Mouse (Mus musculus): ENCODE measurements around the gene Ube4b. TPM values are rescaled to one million over a fixed set of nuclear protein-coding genes. Genes with fewer than 3 reads are reported as not detected.

Ube4b gene
- 81.6 and 117 TPM in 2 replicates for total RNA-seq (2014; rRNA removed)
- polyA plus RNA-seq (2015; fragmentation: Nextera tagmentation; extraction: Ambion mirVana), result 44.3 and 48.1 TPM in 2 replicates

DNA sequence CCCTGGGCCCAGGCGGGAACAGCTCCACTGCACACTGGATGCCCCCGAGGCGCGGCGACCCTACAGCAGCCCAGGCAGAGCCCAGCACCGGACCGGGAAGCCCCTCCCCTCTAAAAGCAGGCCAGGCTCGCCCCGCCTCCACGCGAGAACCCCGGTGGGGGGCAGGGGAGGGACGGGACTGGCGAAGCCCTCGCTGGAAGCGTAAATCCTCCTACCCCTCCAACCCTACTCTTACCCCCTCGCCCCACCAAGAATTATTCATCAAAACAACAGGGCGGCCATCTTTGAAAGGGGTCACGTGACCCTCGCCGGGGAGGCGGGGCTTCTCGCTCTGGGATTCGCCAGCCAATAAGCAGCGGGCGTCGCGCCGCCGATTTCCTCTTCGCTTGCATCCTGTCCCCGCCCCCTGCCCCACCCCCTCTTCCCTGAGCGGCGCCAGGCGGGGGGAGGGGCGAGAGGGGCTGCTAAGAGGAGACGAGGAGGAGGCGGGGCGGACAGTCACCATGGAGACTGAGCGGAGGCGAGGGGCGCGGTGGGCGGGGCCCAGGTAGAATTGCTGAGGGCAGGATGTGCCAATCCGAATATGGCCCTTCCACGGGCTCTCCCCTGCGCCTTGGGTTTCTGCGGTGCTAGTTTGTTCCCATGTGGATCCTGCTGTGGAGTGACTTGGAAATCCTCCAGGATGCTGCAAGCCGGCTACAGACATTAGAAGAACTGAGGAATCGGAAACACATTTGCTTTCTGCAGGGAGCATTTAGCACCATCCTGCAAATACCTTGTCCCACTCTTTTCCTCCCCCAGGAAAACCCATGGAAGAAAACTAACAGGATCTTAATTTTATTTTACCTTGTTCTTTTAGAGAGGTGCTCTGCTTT, at the start of gene Ube4b:
TSS of gene Ube4b (minus strand) at position 425 of the 875 bp plus-strand sequence.
- Histone ChIP-seq H3K4me3 (ENCODE audit: low read length) (peak within 1 kb of the TSS; percentile 65), H3K4me1 (ENCODE audit: insufficient read depth, low read length) (0 out of 2 replicates have a peak, but pooled peaks cover 2% of the 10 kb centered on the region), H3K9ac (replicated peaks; ENCODE audit: low read length) (peak within 1 kb of the TSS; percentile 77), H3K9me3 (ENCODE audit: low read length) (no peaks in the 10 kb centered on the region), H3K27me3 (ENCODE audit: insufficient read depth, low read length) (no peaks in the 10 kb centered on the region), H3K4me2 (ENCODE audit: low read depth, low read length) (peak within 1 kb of the TSS; percentile 75), H3K36me3 (ENCODE audit: insufficient read depth, low read length) (no peaks in the 10 kb centered on the region), H3K27ac (peak within 1 kb of the TSS; percentile 99)
- peak; percentile 95 for ATAC-seq
- no peak for TF ChIP-seq CTCF (IDR thresholded peaks at IDR 0.05; ENCODE audit: low read depth)
- 1% methylated on average over 46 of the region's 50 CpGs for WGBS
- peak; percentile 100 for DNase-seq (ENCODE audit: low spot score)

DNA sequence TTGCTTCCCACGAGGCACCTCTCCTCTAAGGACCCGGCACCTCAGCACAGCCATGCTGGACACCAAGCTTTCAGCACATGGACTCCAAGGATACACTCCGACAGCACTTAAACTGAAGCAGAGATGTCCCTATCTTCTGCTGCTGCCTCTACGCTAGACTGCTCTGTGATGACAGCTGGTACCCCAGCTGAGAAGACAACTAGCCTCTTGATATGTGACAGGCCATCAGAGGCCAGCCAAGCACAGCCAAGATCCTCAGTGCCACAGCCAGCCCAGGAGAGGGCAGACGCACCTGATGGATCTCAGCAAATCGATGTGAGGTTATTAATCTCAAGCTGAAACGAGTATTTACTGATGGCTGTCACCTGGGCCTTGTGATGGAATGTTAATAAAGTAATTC, 48.5 kb upstream of the Ube4b start:
- Histone ChIP-seq H3K27ac (no peak overlapping the region), H3K9me3 (ENCODE audit: low read length) (no peaks in the 10 kb centered on the region), H3K4me3 (ENCODE audit: low read length) (no peak overlapping the region), H3K9ac (replicated peaks; ENCODE audit: low read length) (no peak overlapping the region), H3K4me1 (ENCODE audit: insufficient read depth, low read length) (no peaks in the 10 kb centered on the region), H3K27me3 (ENCODE audit: insufficient read depth, low read length) (no peaks in the 10 kb centered on the region), H3K36me3 (ENCODE audit: insufficient read depth, low read length) (no peaks in the 10 kb centered on the region; the same call in 1 of the 2 replicates), H3K4me2 (ENCODE audit: low read depth, low read length) (no peak overlapping the region)
- WGBS, result 75% methylated on average over 7 of the region's 7 CpGs
- no peak for TF ChIP-seq CTCF (IDR thresholded peaks at IDR 0.05; ENCODE audit: low read depth)
- ATAC-seq (no peak), DNase-seq (ENCODE audit: low spot score) (peak; percentile 19)

DNA sequence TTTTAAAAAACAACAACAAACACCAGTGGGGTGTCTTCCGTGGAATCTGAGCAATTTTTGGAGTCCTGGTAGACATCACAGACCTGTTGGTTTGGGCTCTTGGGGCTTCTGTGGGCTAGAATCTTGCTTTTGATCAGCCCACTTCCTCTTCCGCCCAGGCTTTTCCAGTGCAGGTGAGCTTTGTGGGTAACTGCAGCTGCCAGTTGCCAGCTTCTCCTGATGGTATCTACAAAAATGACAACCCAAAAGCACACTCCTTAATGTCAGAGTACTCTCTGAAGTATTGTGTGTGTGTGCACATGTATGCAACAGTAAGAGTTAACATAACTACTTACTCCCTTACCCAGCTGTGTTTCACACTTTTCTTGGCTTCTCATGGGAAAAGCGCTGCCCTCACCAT, 43.0 kb upstream of the Ube4b start:
- Histone ChIP-seq H3K27me3 (ENCODE audit: insufficient read depth, low read length) (no peaks in the 10 kb centered on the region), H3K36me3 (ENCODE audit: insufficient read depth, low read length) (no peaks in the 10 kb centered on the region; the same call in 1 of the 2 replicates), H3K4me2 (ENCODE audit: low read depth, low read length) (no peak overlapping the region), H3K4me3 (ENCODE audit: low read length) (no peak overlapping the region), H3K4me1 (ENCODE audit: insufficient read depth, low read length) (no peaks in the 10 kb centered on the region), H3K9me3 (ENCODE audit: low read length) (no peaks in the 10 kb centered on the region), H3K27ac (no peak overlapping the region), H3K9ac (replicated peaks; ENCODE audit: low read length) (no peak overlapping the region)
- DNase-seq (ENCODE audit: low spot score), result no peak
- ATAC-seq, result no peak
- TF ChIP-seq CTCF (IDR thresholded peaks at IDR 0.05; ENCODE audit: low read depth), result no peak
- 98% methylated on average over 3 of the region's 3 CpGs for WGBS

DNA sequence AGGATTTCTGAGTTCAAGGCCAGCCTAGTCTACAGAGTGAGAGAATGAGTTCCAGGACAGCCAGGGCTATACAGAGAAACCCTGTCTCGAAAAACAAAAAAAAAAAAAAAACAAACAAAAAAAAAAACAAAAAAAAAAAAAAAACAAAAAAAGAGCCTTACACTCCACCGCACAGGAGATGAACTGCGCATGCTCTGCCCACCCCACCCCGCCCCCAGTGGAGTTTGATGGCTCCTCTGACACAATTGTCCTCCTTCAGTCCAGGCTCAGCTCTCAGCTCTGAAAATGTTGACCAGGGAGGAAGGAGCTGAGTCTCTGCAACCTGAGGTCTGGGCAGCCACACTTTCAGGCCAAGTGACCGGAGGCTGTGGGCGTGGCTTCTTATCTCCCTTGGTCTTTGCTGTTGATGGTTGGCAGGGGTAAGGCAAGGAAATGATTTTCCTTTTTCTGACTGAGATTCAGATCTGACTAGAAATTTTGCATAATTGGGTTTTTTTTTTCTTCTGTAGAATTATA, 36.9 kb upstream of the Ube4b start:
- ATAC-seq (no peak), DNase-seq (ENCODE audit: low spot score) (no peak)
- H3K4me2 ChIP-seq (ENCODE audit: low read depth, low read length), result no peak overlapping the region
- H3K4me3 ChIP-seq (ENCODE audit: low read length), result no peak overlapping the region
- H3K9me3 ChIP-seq (ENCODE audit: low read length), result no peaks in the 10 kb centered on the region
- no peaks in the 10 kb centered on the region for H3K4me1 ChIP-seq (ENCODE audit: insufficient read depth, low read length)
- no peak overlapping the region for H3K27ac ChIP-seq
- no peaks in the 10 kb centered on the region for H3K36me3 ChIP-seq (ENCODE audit: insufficient read depth, low read length)
- no peaks in the 10 kb centered on the region for H3K27me3 ChIP-seq (ENCODE audit: insufficient read depth, low read length)
- WGBS, result 81% methylated on average over 6 of the region's 6 CpGs
- TF ChIP-seq CTCF (IDR thresholded peaks at IDR 0.05; ENCODE audit: low read depth), result no peak
- no peak overlapping the region for H3K9ac ChIP-seq (replicated peaks; ENCODE audit: low read length)

DNA sequence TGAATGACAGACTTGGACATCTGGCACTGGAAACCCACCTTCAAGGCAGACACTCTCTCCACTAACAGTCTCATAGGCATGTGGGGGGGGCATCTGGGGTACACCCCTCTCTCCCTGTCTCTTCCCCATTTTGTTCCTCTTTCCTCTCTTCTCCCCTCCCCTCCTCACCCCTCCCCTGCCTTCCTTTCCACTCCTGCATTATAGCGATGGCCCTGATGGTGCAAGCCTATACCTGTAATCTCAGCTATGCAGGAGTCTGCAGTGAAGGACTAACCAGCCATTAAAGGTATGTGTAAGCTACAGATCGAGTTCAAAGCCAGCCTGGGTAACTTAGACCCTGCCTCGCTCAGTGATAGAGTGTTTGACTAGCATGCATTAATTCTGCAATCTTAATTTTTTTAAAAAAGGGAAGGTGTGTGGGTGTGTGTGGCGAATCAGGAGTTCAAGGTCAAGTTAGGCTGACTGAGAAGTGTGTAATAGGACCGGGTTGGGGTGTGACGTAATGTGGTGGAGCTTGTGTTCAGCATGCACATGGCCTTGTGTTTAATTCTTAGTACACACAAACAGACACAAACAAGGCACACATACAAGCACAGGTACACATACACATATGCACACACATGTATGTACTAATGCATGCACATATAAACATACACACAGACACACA, 35.9 kb upstream of the Ube4b start:
- H3K27me3 ChIP-seq (ENCODE audit: insufficient read depth, low read length), result no peaks in the 10 kb centered on the region
- no peak overlapping the region for H3K4me3 ChIP-seq (ENCODE audit: low read length)
- H3K4me1 ChIP-seq (ENCODE audit: insufficient read depth, low read length), result no peaks in the 10 kb centered on the region
- no peak for TF ChIP-seq CTCF (IDR thresholded peaks at IDR 0.05; ENCODE audit: low read depth)
- H3K36me3 ChIP-seq (ENCODE audit: insufficient read depth, low read length), result no peaks in the 10 kb centered on the region
- no peak overlapping the region for H3K9ac ChIP-seq (replicated peaks; ENCODE audit: low read length)
- H3K27ac ChIP-seq, result no peak overlapping the region
- 79% methylated on average over 6 of the region's 6 CpGs for WGBS
- no peak overlapping the region for H3K4me2 ChIP-seq (ENCODE audit: low read depth, low read length)
- no peak for ATAC-seq
- H3K9me3 ChIP-seq (ENCODE audit: low read length), result no peaks in the 10 kb centered on the region
- no peak for DNase-seq (ENCODE audit: low spot score)

DNA sequence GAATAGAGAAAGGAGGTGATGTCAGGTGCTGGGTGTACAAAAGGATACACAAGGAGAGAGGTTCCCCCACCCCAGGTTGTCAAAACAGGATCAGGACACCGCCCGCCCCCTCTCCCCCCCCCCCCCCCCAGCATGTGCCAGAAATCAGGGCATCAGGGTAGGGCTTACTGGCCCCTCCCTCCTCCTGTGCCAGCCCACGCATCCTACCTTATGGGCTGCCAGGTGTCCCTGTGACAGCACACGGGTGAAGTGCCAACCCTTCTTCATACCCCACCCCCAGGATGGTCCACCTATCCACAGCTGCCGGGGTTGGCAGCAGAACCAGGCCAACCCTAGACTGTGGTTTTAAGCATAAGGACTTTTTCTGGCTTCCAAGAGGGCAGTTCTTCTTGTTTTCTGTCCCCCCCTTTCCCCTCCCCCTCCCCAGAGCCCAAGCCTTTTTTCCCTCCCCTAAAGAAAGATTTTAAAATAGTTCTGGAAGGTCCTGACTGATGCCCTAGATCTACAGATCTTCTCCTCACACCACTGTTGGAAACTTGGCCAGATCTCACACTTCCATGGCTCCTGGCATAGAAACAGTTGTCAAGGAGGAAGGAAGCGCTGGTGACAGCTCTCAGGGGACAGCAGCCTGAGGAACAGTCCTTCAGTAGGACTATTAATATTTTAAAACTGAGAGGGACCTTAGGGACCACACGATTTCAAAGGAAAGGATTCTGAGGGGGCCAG, 35.2 kb upstream of the Ube4b start:
- Histone ChIP-seq H3K27ac (no peak overlapping the region), H3K9me3 (ENCODE audit: low read length) (no peaks in the 10 kb centered on the region), H3K36me3 (ENCODE audit: insufficient read depth, low read length) (no peaks in the 10 kb centered on the region), H3K27me3 (ENCODE audit: insufficient read depth, low read length) (no peaks in the 10 kb centered on the region), H3K4me3 (ENCODE audit: low read length) (no peak overlapping the region), H3K9ac (replicated peaks; ENCODE audit: low read length) (no peak overlapping the region), H3K4me1 (ENCODE audit: insufficient read depth, low read length) (no peaks in the 10 kb centered on the region), H3K4me2 (ENCODE audit: low read depth, low read length) (no peak overlapping the region)
- no peak for ATAC-seq
- TF ChIP-seq CTCF (IDR thresholded peaks at IDR 0.05; ENCODE audit: low read depth), result no peak
- DNase-seq (ENCODE audit: low spot score), result peak; percentile 46
- WGBS, result 56% methylated on average over 6 of the region's 7 CpGs

Data from hindbrain, postnatal 0 days (tissue).